Mouse (Mus musculus): ENCODE data around the gene Ift22.

GRCm38 (mm10) chr5:136953440-136953951 lies 45.5 kb downstream of the Ift22 start:
- TF ChIP-seq CTCF (IDR thresholded peaks at IDR 0.05; ENCODE audit: insufficient read depth, low read length) (no peak), POLR2A (IDR thresholded peaks at IDR 0.05; ENCODE audit: borderline replicate concordance, extremely low read depth, low read depth, low read length) (peak; percentile 41; the same call in 1 of the 2 replicates)
